Mouse (Mus musculus): ENCODE data around the gene Olfr639. TPM values are rescaled to one million over a fixed set of nuclear protein-coding genes. Genes with fewer than 3 reads are reported as not detected.
"Not testable (repeated sequence)": the region's sequence is repeated elsewhere in the genome, so short reads cannot be mapped to it uniquely, and the experiment has no call there.

The Olfr639 gene
- polyA plus RNA-seq, 1 experiment from 2014 or later: not detected

GRCm38 (mm10) chr7:103971782-103972181 is 45.3 kb downstream of the Olfr639 start:
- Histone ChIP-seq H3K9me3 (replicated peaks) (no peaks in the 10 kb centered on the region), H3K27me3 (no peaks in the 10 kb centered on the region), H3K27ac (no peak overlapping the region), H3K36me3 (no peaks in the 10 kb centered on the region), H3K9ac (no peak overlapping the region), H3K4me3 (replicated peaks) (no peak overlapping the region), H3K4me1 (replicated peaks) (no peaks in the 10 kb centered on the region), H3K4me2 (no peak overlapping the region)
- 20% methylated on average over 1 of the region's 1 CpGs for WGBS (ENCODE audit: insufficient replicate concordance)
- DNase-seq (no peak), ATAC-seq (ENCODE audit: low read depth) (no peak)

GRCm38 (mm10) chr7:103970852-103971251 is 46.3 kb downstream of the Olfr639 start, which contains the start of gene Olfr635:
Gene Olfr635 (plus strand): TSS chr7:103971152.
- ATAC-seq (ENCODE audit: low read depth) (no peak), DNase-seq (no peak)
- H3K4me1 ChIP-seq (replicated peaks): no peaks in the 10 kb centered on the region
- 68% methylated on average over 1 of the region's 1 CpGs for WGBS (ENCODE audit: insufficient replicate concordance)
- H3K9ac ChIP-seq: no peak within 1 kb of the TSS
- no peak within 1 kb of the TSS for H3K4me3 ChIP-seq (replicated peaks)
- no peaks in the 10 kb centered on the region for H3K27me3 ChIP-seq
- H3K4me2 ChIP-seq: no peak within 1 kb of the TSS
- no peaks in the 10 kb centered on the region for H3K36me3 ChIP-seq
- no peak within 1 kb of the TSS for H3K27ac ChIP-seq
- no peaks in the 10 kb centered on the region for H3K9me3 ChIP-seq (replicated peaks)

- not testable (repeated sequence) for H3K4me3 ChIP-seq (replicated peaks); H3K9me3 ChIP-seq (replicated peaks); ATAC-seq (ENCODE audit: low read depth); H3K4me2 ChIP-seq; H3K4me1 ChIP-seq (replicated peaks); H3K27ac ChIP-seq; H3K36me3 ChIP-seq; H3K9ac ChIP-seq; DNase-seq; H3K27me3 ChIP-seq
- WGBS (ENCODE audit: insufficient replicate concordance): 87% methylated on average over 22 of the region's 22 CpGs
Observed at GRCm38 (mm10) chr7:103966873-103967272, 50.2 kb downstream of the Olfr639 start.

Other genes starting within 250 kb of the Olfr639 start
- not detected in 2 replicates for gene Olfr69, start 245.7 kb downstream of the Olfr639 start, polyA plus RNA-seq (2015; fragmentation: Nextera tagmentation; extraction: Ambion mirVana)
- not detected in 2 replicates for gene Olfr68, start 237.6 kb downstream of the Olfr639 start, polyA plus RNA-seq (2015; fragmentation: Nextera tagmentation; extraction: Ambion mirVana)
- gene Olfr67, start 225.5 kb downstream of the Olfr639 start, polyA plus RNA-seq (2015; fragmentation: Nextera tagmentation; extraction: Ambion mirVana): not detected in 2 replicates
- gene Hbb-bt, start 203.3 kb downstream of the Olfr639 start, polyA plus RNA-seq (2015; fragmentation: Nextera tagmentation; extraction: Ambion mirVana): 49,070 and 53,102 TPM in 2 replicates
- gene Hbb-bs, start 189.2 kb downstream of the Olfr639 start, polyA plus RNA-seq (2015; fragmentation: Nextera tagmentation; extraction: Ambion mirVana): 91,050 and 104,119 TPM in 2 replicates
- 0.32 and 0.36 TPM in 2 replicates for gene Hbb-bh2, start 176.8 kb downstream of the Olfr639 start, polyA plus RNA-seq (2015; fragmentation: Nextera tagmentation; extraction: Ambion mirVana)
- 367 and 436 TPM in 2 replicates for gene Hbb-bh1, start 174.1 kb downstream of the Olfr639 start, polyA plus RNA-seq (2015; fragmentation: Nextera tagmentation; extraction: Ambion mirVana)
- 3,309 and 4,306 TPM in 2 replicates for gene Hbb-y, start 164.1 kb downstream of the Olfr639 start, polyA plus RNA-seq (2015; fragmentation: Nextera tagmentation; extraction: Ambion mirVana)
- gene Olfr66, start 131.1 kb downstream of the Olfr639 start, polyA plus RNA-seq (2015; fragmentation: Nextera tagmentation; extraction: Ambion mirVana): not detected in 2 replicates
- gene Olfr64, start 122.8 kb downstream of the Olfr639 start, polyA plus RNA-seq (2015; fragmentation: Nextera tagmentation; extraction: Ambion mirVana): not detected in 2 replicates
- not detected in 2 replicates for gene Olfr65, start 113.8 kb downstream of the Olfr639 start, polyA plus RNA-seq (2015; fragmentation: Nextera tagmentation; extraction: Ambion mirVana)
- 0.12 TPM in 1 of 2 replicates, not detected in the other for gene Olfr631, start 88.5 kb downstream of the Olfr639 start, polyA plus RNA-seq (2015; fragmentation: Nextera tagmentation; extraction: Ambion mirVana)
- gene Olfr632, start 83.0 kb downstream of the Olfr639 start, polyA plus RNA-seq (2015; fragmentation: Nextera tagmentation; extraction: Ambion mirVana): 0.21 and 0.33 TPM in 2 replicates
- not detected in 2 replicates for gene Olfr633, start 72.9 kb downstream of the Olfr639 start, polyA plus RNA-seq (2015; fragmentation: Nextera tagmentation; extraction: Ambion mirVana)
- gene Olfr635, start 46.2 kb downstream of the Olfr639 start, polyA plus RNA-seq (2015; fragmentation: Nextera tagmentation; extraction: Ambion mirVana): not detected in 2 replicates
- not detected in 2 replicates for gene Olfr638, start 18.6 kb downstream of the Olfr639 start, polyA plus RNA-seq (2015; fragmentation: Nextera tagmentation; extraction: Ambion mirVana)
- gene Olfr640, start 8.3 kb upstream of the Olfr639 start, polyA plus RNA-seq (2015; fragmentation: Nextera tagmentation; extraction: Ambion mirVana): not detected in 2 replicates
- not detected in 2 replicates for gene Olfr641, start 18.1 kb upstream of the Olfr639 start, polyA plus RNA-seq (2015; fragmentation: Nextera tagmentation; extraction: Ambion mirVana)
- gene Olfr642, start 35.4 kb upstream of the Olfr639 start, polyA plus RNA-seq (2015; fragmentation: Nextera tagmentation; extraction: Ambion mirVana): not detected in 2 replicates
- not detected in 2 replicates for gene 4930516K23Rik, start 44.1 kb upstream of the Olfr639 start, polyA plus RNA-seq (2015; fragmentation: Nextera tagmentation; extraction: Ambion mirVana)
- gene Olfr644, start 54.6 kb upstream of the Olfr639 start, polyA plus RNA-seq (2015; fragmentation: Nextera tagmentation; extraction: Ambion mirVana): not detected in 2 replicates
- gene Olfr645, start 68.2 kb upstream of the Olfr639 start, polyA plus RNA-seq (2015; fragmentation: Nextera tagmentation; extraction: Ambion mirVana): not detected in 2 replicates
- not detected in 2 replicates for gene Olfr646, start 87.6 kb upstream of the Olfr639 start, polyA plus RNA-seq (2015; fragmentation: Nextera tagmentation; extraction: Ambion mirVana)
- not detected in 2 replicates for gene Ubqln5, start 112.5 kb upstream of the Olfr639 start, polyA plus RNA-seq (2015; fragmentation: Nextera tagmentation; extraction: Ambion mirVana)
- gene Olfr643, start 120.1 kb upstream of the Olfr639 start, polyA plus RNA-seq (2015; fragmentation: Nextera tagmentation; extraction: Ambion mirVana): not detected in 2 replicates
- not detected in 2 replicates for gene Ubqln3, start 126.0 kb upstream of the Olfr639 start, polyA plus RNA-seq (2015; fragmentation: Nextera tagmentation; extraction: Ambion mirVana)
- gene Ubqlnl, start 133.3 kb upstream of the Olfr639 start, polyA plus RNA-seq (2015; fragmentation: Nextera tagmentation; extraction: Ambion mirVana): not detected in 2 replicates
- gene Olfm5, start 147.5 kb upstream of the Olfr639 start, polyA plus RNA-seq (2015; fragmentation: Nextera tagmentation; extraction: Ambion mirVana): 0.15 TPM in 1 of 2 replicates, not detected in the other
- gene Olfr648, start 166.1 kb upstream of the Olfr639 start, polyA plus RNA-seq (2015; fragmentation: Nextera tagmentation; extraction: Ambion mirVana): 0.03 and 0.05 TPM in 2 replicates
- not detected in 2 replicates for gene Olfr649, start 178.7 kb upstream of the Olfr639 start, polyA plus RNA-seq (2015; fragmentation: Nextera tagmentation; extraction: Ambion mirVana)
- 0.77 and 0.89 TPM in 2 replicates for gene Trim6, start 201.5 kb upstream of the Olfr639 start, polyA plus RNA-seq (2015; fragmentation: Nextera tagmentation; extraction: Ambion mirVana)
- gene Trim34a, start 227.2 kb upstream of the Olfr639 start, polyA plus RNA-seq (2015; fragmentation: Nextera tagmentation; extraction: Ambion mirVana): 0.90 and 1.7 TPM in 2 replicates

All from liver, embryonic 13.5 days (tissue).